Mouse (Mus musculus): ENCODE results near the gene Mrpl19.

The Mrpl19 gene

GRCm38 (mm10) chr6:81933281-81933680 is 32.5 kb downstream of the Mrpl19 start:
- no peak for DNase-seq (ENCODE audit: low spot score in 2 of 2)

- DNase-seq (ENCODE audit: low spot score in 2 of 2), result no peak
Observed at GRCm38 (mm10) chr6:81929402-81929801, 36.4 kb downstream of the Mrpl19 start.

GRCm38 (mm10) chr6:81924304-81924703 is 41.5 kb downstream of the Mrpl19 start:
- no peak for DNase-seq (ENCODE audit: low spot score in 2 of 2)

- peak; percentile 66 to 91 for DNase-seq (ENCODE audit: low spot score in 2 of 2)
Observed at GRCm38 (mm10) chr6:81923523-81924142, 42.1 kb downstream of the Mrpl19 start, which contains the start of gene Gcfc2. Gcfc2 (plus strand) TSS chr6:81923669.

- DNase-seq (ENCODE audit: low spot score in 2 of 2), result peak; percentile 26 to 81
Observed at GRCm38 (mm10) chr6:81912177-81912576, 53.6 kb downstream of the Mrpl19 start.

- DNase-seq (ENCODE audit: low spot score in 2 of 2), result no peak
Observed at GRCm38 (mm10) chr6:81911713-81912112, 54.0 kb downstream of the Mrpl19 start.

GRCm38 (mm10) chr6:81911244-81911643 is 54.5 kb downstream of the Mrpl19 start:
- DNase-seq (ENCODE audit: low spot score in 2 of 2), result peak in 1 of 2 experiments; percentile 14

GRCm38 (mm10) chr6:81910302-81910855 is 55.4 kb downstream of the Mrpl19 start:
- no peak for DNase-seq (ENCODE audit: low spot score in 2 of 2)
